20 mouse cellular contexts compared by ENCODE assay signal in genomic region chr17:30075896-30076295, GRCm38 (mm10).
DNase-seq lines count a peak whose midpoint lies in the region; ATAC-seq and TF ChIP-seq lines count a peak whose summit lies in the region.
"Had no signal": no experiment of that assay in that cellular context is flagged by ENCODE, and none has a peak within 500 bp of the region (broad histone marks: within the 10 kb centered on the region; RNA-seq: fewer than 3 reads in every experiment).

No protein-coding gene starts in this region.

- H3K9ac ChIP-seq in forebrain, embryonic 14.5 days (ENCODE audit: low read length) = no peak overlapping the region
- no peak overlapping the region for H3K9ac ChIP-seq in forebrain, embryonic 13.5 days
- H3K9ac ChIP-seq in hindbrain, embryonic 14.5 days = no peak overlapping the region
- H3K9ac ChIP-seq in hindbrain, embryonic 13.5 days = no peak overlapping the region
- no peak overlapping the region for H3K9ac ChIP-seq in midbrain, embryonic 13.5 days (replicated peaks)
- H3K9ac ChIP-seq in midbrain, embryonic 15.5 days = no peak overlapping the region
- no peak overlapping the region for H3K9ac ChIP-seq in stomach, embryonic 16.5 days (ENCODE audit: low read length)
- H3K9ac ChIP-seq in stomach, postnatal 0 days (ENCODE audit: low read length) = no peak overlapping the region

- no peak overlapping the region for H3K4me3 ChIP-seq in forebrain, embryonic 14.5 days (ENCODE audit: low read depth, low read length)
- H3K4me3 ChIP-seq in forebrain, embryonic 13.5 days = no peak overlapping the region
- no peak overlapping the region for H3K4me3 ChIP-seq in hindbrain, embryonic 14.5 days (replicated peaks; ENCODE audit: low read length)
- no peak overlapping the region for H3K4me3 ChIP-seq in hindbrain, embryonic 13.5 days
- H3K4me3 ChIP-seq in midbrain, embryonic 13.5 days (replicated peaks) = no peak overlapping the region
- no peak overlapping the region for H3K4me3 ChIP-seq in midbrain, embryonic 15.5 days
- H3K4me3 ChIP-seq in stomach, embryonic 16.5 days (replicated peaks; ENCODE audit: low read length) = no peak overlapping the region
- H3K4me3 ChIP-seq in stomach, postnatal 0 days (ENCODE audit: low read depth, low read length) = no peak overlapping the region
- H3K4me3 ChIP-seq: embryonic facial prominence, embryonic 10.5 days; erythroblast, embryonic 14.5 days; forebrain, embryonic 10.5 days had no signal

- peak; percentile 38 for DNase-seq in forebrain, embryonic 14.5 days (ENCODE audit: low spot score)
- DNase-seq in hindbrain, embryonic 14.5 days (ENCODE audit: low spot score) = no peak
- no peak for DNase-seq in stomach, postnatal 0 days (ENCODE audit: low spot score)
- DNase-seq: adrenal gland, postnatal 10 days; cerebellum, adult 11-12 months; cerebellum, adult 9-10 months; cerebellum, postnatal 25 days; gastrocnemius, postnatal 36 days; heart, adult 18-20 months; heart, postnatal 36 days had no signal

- WGBS in forebrain, embryonic 14.5 days = 39% methylated on average over 5 of the region's 5 CpGs
- WGBS in forebrain, embryonic 13.5 days = 34% methylated on average over 5 of the region's 5 CpGs
- WGBS in hindbrain, embryonic 14.5 days = 62% methylated on average over 5 of the region's 5 CpGs
- WGBS in hindbrain, embryonic 13.5 days = 67% methylated on average over 5 of the region's 5 CpGs
- WGBS in midbrain, embryonic 13.5 days = 63% methylated on average over 5 of the region's 5 CpGs
- WGBS in midbrain, embryonic 15.5 days = 53% methylated on average over 5 of the region's 5 CpGs
- 46% methylated on average over 5 of the region's 5 CpGs for WGBS in stomach, embryonic 16.5 days
- WGBS in stomach, postnatal 0 days = 35% methylated on average over 5 of the region's 5 CpGs

- H3K4me2 ChIP-seq in forebrain, embryonic 14.5 days (ENCODE audit: low read length) = no peak overlapping the region
- H3K4me2 ChIP-seq in forebrain, embryonic 13.5 days = no peak overlapping the region
- H3K4me2 ChIP-seq in hindbrain, embryonic 14.5 days (replicated peaks) = no peak overlapping the region
- no peak overlapping the region for H3K4me2 ChIP-seq in hindbrain, embryonic 13.5 days
- H3K4me2 ChIP-seq in midbrain, embryonic 13.5 days (replicated peaks) = no peak overlapping the region
- H3K4me2 ChIP-seq in midbrain, embryonic 15.5 days = no peak overlapping the region
- no peak overlapping the region for H3K4me2 ChIP-seq in stomach, embryonic 16.5 days (ENCODE audit: low read depth, low read length)
- no peak overlapping the region for H3K4me2 ChIP-seq in stomach, postnatal 0 days (replicated peaks; ENCODE audit: low read depth)
- H3K4me2 ChIP-seq: heart, embryonic 11.5 days had no signal

- peaks cover 3% of the 10 kb centered on the region; the same call in 1 of the 2 replicates for H3K4me1 ChIP-seq in forebrain, embryonic 14.5 days (ENCODE audit: control insufficient read depth, insufficient read depth, low read length)
- H3K4me1 ChIP-seq in forebrain, embryonic 13.5 days = peaks cover 20% of the 10 kb centered on the region
- H3K4me1 ChIP-seq in hindbrain, embryonic 14.5 days (replicated peaks; ENCODE audit: control insufficient read depth, insufficient read depth, low read length) = 0 out of 2 replicates have a peak, but pooled peaks cover 3% of the 10 kb centered on the region
- peaks cover 36% of the 10 kb centered on the region for H3K4me1 ChIP-seq in hindbrain, embryonic 13.5 days (replicated peaks)
- peaks cover 18% of the 10 kb centered on the region for H3K4me1 ChIP-seq in midbrain, embryonic 13.5 days (replicated peaks)
- peaks cover 12% of the 10 kb centered on the region for H3K4me1 ChIP-seq in midbrain, embryonic 15.5 days
- H3K4me1 ChIP-seq in stomach, embryonic 16.5 days (ENCODE audit: control insufficient read depth, insufficient read depth, low read length) = peaks cover 7% of the 10 kb centered on the region
- 0 out of 2 replicates have a peak, but pooled peaks cover 3% of the 10 kb centered on the region for H3K4me1 ChIP-seq in stomach, postnatal 0 days (replicated peaks; ENCODE audit: control insufficient read depth, insufficient read depth)

- H3K36me3 ChIP-seq in forebrain, embryonic 14.5 days (ENCODE audit: control insufficient read depth, insufficient read depth, low read length) = no peaks in the 10 kb centered on the region
- H3K36me3 ChIP-seq in forebrain, embryonic 13.5 days (ENCODE audit: poor library complexity, severe bottlenecking) = no peaks in the 10 kb centered on the region; the same call in 1 of the 2 replicates
- peaks cover 7% of the 10 kb centered on the region; the same call in 1 of the 2 replicates for H3K36me3 ChIP-seq in hindbrain, embryonic 14.5 days (replicated peaks; ENCODE audit: control insufficient read depth, insufficient read depth)
- H3K36me3 ChIP-seq in hindbrain, embryonic 13.5 days = 0 out of 2 replicates have a peak, but pooled peaks cover 2% of the 10 kb centered on the region
- no peaks in the 10 kb centered on the region for H3K36me3 ChIP-seq in midbrain, embryonic 13.5 days
- no peaks in the 10 kb centered on the region for H3K36me3 ChIP-seq in midbrain, embryonic 15.5 days (replicated peaks)
- no peaks in the 10 kb centered on the region for H3K36me3 ChIP-seq in stomach, embryonic 16.5 days (ENCODE audit: control insufficient read depth, insufficient read depth, low read length)
- no peaks in the 10 kb centered on the region for H3K36me3 ChIP-seq in stomach, postnatal 0 days (ENCODE audit: control insufficient read depth, insufficient read depth, low read length)

- TF ChIP-seq EP300 in stomach, postnatal 0 days (optimal IDR thresholded peaks at IDR 0.05) = no peak

- TF ChIP-seq CTCF in stomach, postnatal 0 days (IDR thresholded peaks at IDR 0.05; ENCODE audit: low read depth) = no peak

- H3K27me3 ChIP-seq in forebrain, embryonic 14.5 days (replicated peaks; ENCODE audit: control insufficient read depth, insufficient read depth, low read length) = no peaks in the 10 kb centered on the region
- no peaks in the 10 kb centered on the region for H3K27me3 ChIP-seq in forebrain, embryonic 13.5 days
- no peaks in the 10 kb centered on the region for H3K27me3 ChIP-seq in hindbrain, embryonic 14.5 days (ENCODE audit: control insufficient read depth, insufficient read depth, low read length)
- no peaks in the 10 kb centered on the region for H3K27me3 ChIP-seq in hindbrain, embryonic 13.5 days
- H3K27me3 ChIP-seq in midbrain, embryonic 13.5 days = no peaks in the 10 kb centered on the region
- H3K27me3 ChIP-seq in midbrain, embryonic 15.5 days (replicated peaks) = no peaks in the 10 kb centered on the region
- no peaks in the 10 kb centered on the region for H3K27me3 ChIP-seq in stomach, embryonic 16.5 days (ENCODE audit: control insufficient read depth, insufficient read depth, low read length)
- H3K27me3 ChIP-seq in stomach, postnatal 0 days (ENCODE audit: control insufficient read depth, insufficient read depth, low read length) = no peaks in the 10 kb centered on the region

- no peak overlapping the region for H3K27ac ChIP-seq in forebrain, embryonic 14.5 days (ENCODE audit: low read depth, low read length)
- no peak overlapping the region for H3K27ac ChIP-seq in forebrain, embryonic 13.5 days
- 0 out of 2 replicates have a peak overlapping the region, but pooled peaks have one; percentile 38 for H3K27ac ChIP-seq in hindbrain, embryonic 14.5 days
- H3K27ac ChIP-seq in hindbrain, embryonic 13.5 days = no peak overlapping the region
- H3K27ac ChIP-seq in midbrain, embryonic 13.5 days = 0 out of 2 replicates have a peak overlapping the region, but pooled peaks have one; percentile 25
- H3K27ac ChIP-seq in midbrain, embryonic 15.5 days = no peak overlapping the region
- peak overlapping the region; percentile 17 for H3K27ac ChIP-seq in stomach, embryonic 16.5 days (ENCODE audit: low read length)
- no peak overlapping the region for H3K27ac ChIP-seq in stomach, postnatal 0 days (replicated peaks)
- H3K27ac ChIP-seq: embryonic facial prominence, embryonic 10.5 days; forebrain, embryonic 10.5 days had no signal

- no peaks in the 10 kb centered on the region for H3K9me3 ChIP-seq in forebrain, embryonic 14.5 days (replicated peaks; ENCODE audit: control insufficient read depth, low read length)
- H3K9me3 ChIP-seq in forebrain, embryonic 13.5 days (replicated peaks) = no peaks in the 10 kb centered on the region
- no peaks in the 10 kb centered on the region for H3K9me3 ChIP-seq in hindbrain, embryonic 14.5 days (ENCODE audit: control insufficient read depth, low read length)
- no peaks in the 10 kb centered on the region for H3K9me3 ChIP-seq in hindbrain, embryonic 13.5 days
- no peaks in the 10 kb centered on the region for H3K9me3 ChIP-seq in midbrain, embryonic 13.5 days
- H3K9me3 ChIP-seq in midbrain, embryonic 15.5 days = no peaks in the 10 kb centered on the region
- no peaks in the 10 kb centered on the region for H3K9me3 ChIP-seq in stomach, embryonic 16.5 days (replicated peaks; ENCODE audit: control insufficient read depth, low read length)
- no peaks in the 10 kb centered on the region for H3K9me3 ChIP-seq in stomach, postnatal 0 days (ENCODE audit: control insufficient read depth, low read length)
- H3K9me3 ChIP-seq: embryonic facial prominence, embryonic 10.5 days; forebrain, embryonic 10.5 days had no signal

- no peak for ATAC-seq in forebrain, embryonic 14.5 days
- ATAC-seq in forebrain, embryonic 13.5 days = no peak
- ATAC-seq in hindbrain, embryonic 14.5 days (ENCODE audit: low FRiP score) = no peak
- ATAC-seq in hindbrain, embryonic 13.5 days (ENCODE audit: low FRiP score) = no peak
- ATAC-seq in midbrain, embryonic 13.5 days = no peak
- no peak for ATAC-seq in midbrain, embryonic 15.5 days (replicated peaks)
- no peak for ATAC-seq in stomach, embryonic 16.5 days (ENCODE audit: insufficient read depth, low FRiP score)
- no peak for ATAC-seq in stomach, postnatal 0 days (ENCODE audit: low FRiP score, low TSS enrichment)
- ATAC-seq: intestine, embryonic 16.5 days had no signal

Comparison
In these comparisons a context has a peak if more than half of its experiments do, and no peak if none do; other contexts are left out.
1. H3K27ac ChIP-seq: peak in hindbrain, embryonic 14.5 days (single experiment), midbrain, embryonic 13.5 days (single experiment) and stomach, embryonic 16.5 days (single experiment); none in forebrain, embryonic 14.5 days (single experiment), forebrain, embryonic 13.5 days (single experiment), hindbrain, embryonic 13.5 days (single experiment), midbrain, embryonic 15.5 days (single experiment) and stomach, postnatal 0 days (single experiment).